Mouse (Mus musculus) heart, embryonic 11.5 days (tissue): ENCODE data around the gene Endov. TPM values are rescaled to one million over a fixed set of nuclear protein-coding genes. Genes with fewer than 3 reads are reported as not detected.

Experiments
- ATAC-seq: fragments of 200-750 bp; cut with Nextera tagmentation; replicated peaks from 2 replicates; pipeline ENCODE4 v1.8.0; 2017; ENCODE audit warnings: moderate library complexity; ENCODE audit not compliant: insufficient number of reproducible peaks, low FRiP score, low TSS enrichment
- H3K27ac ChIP-seq: fragments of 300-500 bp; sonication (generic); 2 replicates; pipeline ENCODE4 v1.5.1; 2014; ENCODE audit warnings: mild to moderate bottlenecking, low read depth, low read length
- H3K27me3 ChIP-seq: fragments of 300-500 bp; sonication (generic); 2 replicates; pipeline ENCODE4 v1.6.1; 2014; ENCODE audit warnings: mild to moderate bottlenecking, low read length, mixed read lengths; ENCODE audit not compliant: control insufficient read depth, insufficient read depth
- H3K36me3 ChIP-seq: fragments of 300-500 bp; sonication (generic); 2 replicates; pipeline ENCODE4 v1.6.1; 2014; ENCODE audit warnings: mild to moderate bottlenecking, low read length, moderate library complexity, mixed read lengths; ENCODE audit not compliant: control insufficient read depth, insufficient read depth
- H3K4me1 ChIP-seq: fragments of 300-500 bp; sonication (generic); 2 replicates; pipeline ENCODE4 v1.6.1; 2014; ENCODE audit warnings: low read length; ENCODE audit not compliant: control insufficient read depth, insufficient read depth
- H3K4me2 ChIP-seq: fragments of 300-500 bp; sonication (generic); 2 replicates; pipeline ENCODE4 v1.6.1; 2014; ENCODE audit warnings: mild to moderate bottlenecking, moderate library complexity
- H3K4me3 ChIP-seq: fragments of 300-500 bp; sonication (generic); 2 replicates; pipeline ENCODE4 v1.5.1; 2014; ENCODE audit warnings: low read depth, low read length
- H3K9ac ChIP-seq: fragments of 300-500 bp; sonication (generic); 2 replicates; pipeline ENCODE4 v1.6.1; 2014; ENCODE audit warnings: mild to moderate bottlenecking, low read depth, low read length, moderate library complexity
- H3K9me3 ChIP-seq: fragments of 300-500 bp; sonication (generic); replicated peaks from 2 replicates; pipeline ENCODE4 v1.6.1; 2016; ENCODE audit warnings: low read length; ENCODE audit not compliant: control insufficient read depth
- WGBS: fragments of 180-500 bp; shearing (Covaris S2); extraction: QIAGEN DNeasy Blood & Tissue Kit; methylation state at CpG from one replicate; pipeline ENCODE4 v1.1.7; 2014; ENCODE audit not compliant: insufficient replicate concordance; 5-methylcytosine and 5-hydroxymethylcytosine counted together
- polyA plus RNA-seq: library from polyadenylated mRNA; unstranded; fragments of >200 nt; fragmentation: Nextera tagmentation; extraction: Ambion mirVana; gene quantifications from 2 replicates; pipeline ENCODE4 v1.2.1, GENCODE M21; 2014

Endov gene
- polyA plus RNA-seq, 1 experiment from 2014 or later, result 8.9 TPM

GRCm38 (mm10) chr11:119521920-119522710 lies 31.0 kb downstream of the Endov start:
- no peak for ATAC-seq
- Histone ChIP-seq H3K4me3 (no peak overlapping the region), H3K4me1 (no peaks in the 10 kb centered on the region), H3K9me3 (no peaks in the 10 kb centered on the region), H3K36me3 (no peaks in the 10 kb centered on the region), H3K27ac (no peak overlapping the region), H3K9ac (no peak overlapping the region), H3K27me3 (no peaks in the 10 kb centered on the region), H3K4me2 (no peak overlapping the region)
- WGBS, result 79% methylated on average over 6 of the region's 6 CpGs

DNA sequence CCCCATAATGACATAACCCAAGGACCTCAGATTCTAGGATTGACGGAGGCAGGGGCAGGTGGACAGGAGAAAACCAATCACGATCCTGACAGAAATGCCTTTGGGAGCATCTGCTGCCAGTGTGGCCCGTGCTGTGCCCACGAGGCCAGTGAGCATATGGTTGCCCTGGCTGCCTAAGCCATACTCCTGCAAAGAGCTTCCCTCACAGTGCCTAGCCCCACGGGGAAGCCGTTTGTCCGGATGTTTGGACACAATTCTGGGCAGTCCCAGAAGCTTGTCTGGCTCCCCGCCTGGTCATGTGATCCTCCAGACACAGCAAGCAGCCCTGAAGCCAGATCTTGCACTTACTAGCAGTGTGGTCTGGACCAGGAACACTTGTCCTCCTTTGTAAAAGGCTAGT lies 31.6 kb downstream of the Endov start:
- Histone ChIP-seq H3K27me3 (no peaks in the 10 kb centered on the region), H3K36me3 (no peaks in the 10 kb centered on the region), H3K27ac (no peak overlapping the region), H3K4me3 (no peak overlapping the region), H3K4me2 (no peak overlapping the region), H3K4me1 (no peaks in the 10 kb centered on the region), H3K9me3 (no peaks in the 10 kb centered on the region), H3K9ac (no peak overlapping the region)
- no peak for ATAC-seq
- 78% methylated on average over 8 of the region's 8 CpGs for WGBS

DNA sequence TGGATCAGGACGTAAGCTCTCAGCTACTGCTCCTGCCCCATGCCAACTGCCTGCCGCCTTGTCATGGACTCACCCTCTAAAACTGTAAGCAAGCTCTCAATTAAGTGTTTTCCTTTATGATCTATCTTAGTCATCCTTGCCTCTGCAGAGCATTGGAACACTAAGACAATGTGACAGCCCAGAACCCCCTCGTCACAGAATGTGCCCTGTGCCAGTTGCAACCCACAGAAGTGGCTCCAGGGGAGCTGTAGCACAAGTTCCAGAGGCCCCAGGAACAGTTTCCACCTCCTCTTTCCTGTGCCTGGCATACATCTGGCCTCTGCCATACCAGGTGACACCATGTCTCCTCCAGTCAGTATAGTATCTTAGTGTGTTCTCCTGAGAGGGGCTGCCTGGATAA lies 32.2 kb downstream of the Endov start:
- Histone ChIP-seq H3K27ac (no peak overlapping the region), H3K9ac (no peak overlapping the region), H3K4me2 (no peak overlapping the region), H3K9me3 (no peaks in the 10 kb centered on the region), H3K27me3 (no peaks in the 10 kb centered on the region), H3K36me3 (no peaks in the 10 kb centered on the region), H3K4me3 (no peak overlapping the region), H3K4me1 (no peaks in the 10 kb centered on the region)
- no peak for ATAC-seq
- 76% methylated on average over 3 of the region's 3 CpGs for WGBS

DNA sequence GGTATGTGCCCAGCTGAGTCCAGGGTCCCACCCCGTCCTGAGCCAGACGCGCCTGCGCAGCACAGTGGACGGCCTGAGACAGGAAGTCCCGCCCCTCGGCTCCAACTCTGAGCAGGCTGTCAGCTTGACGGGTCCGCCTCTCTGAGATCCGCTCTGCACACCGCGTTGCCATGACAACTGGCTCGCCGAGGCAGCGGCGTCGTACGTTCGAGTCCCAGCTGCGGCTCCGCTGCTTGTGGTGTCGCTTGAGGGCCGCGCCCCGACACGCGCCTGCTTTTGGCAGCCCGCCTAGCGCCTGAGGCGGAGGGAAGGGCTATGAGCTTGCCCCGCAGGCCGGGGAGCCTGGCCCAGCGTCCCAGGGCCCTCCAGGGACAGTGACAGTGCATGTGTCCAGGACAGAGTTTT lies 33.4 kb downstream of the Endov start:
- peak; percentile 90 for ATAC-seq
- 2% methylated on average over 33 of the region's 33 CpGs for WGBS
- H3K4me3 ChIP-seq, result peak overlapping the region; percentile 54
- H3K36me3 ChIP-seq, result no peaks in the 10 kb centered on the region
- H3K4me2 ChIP-seq, result peak overlapping the region; percentile 82
- H3K27ac ChIP-seq, result no peak overlapping the region
- H3K4me1 ChIP-seq, result no peaks in the 10 kb centered on the region; the same call in 1 of the 2 replicates
- peak overlapping the region; percentile 73 for H3K9ac ChIP-seq
- no peaks in the 10 kb centered on the region for H3K27me3 ChIP-seq
- H3K9me3 ChIP-seq, result no peaks in the 10 kb centered on the region

DNA sequence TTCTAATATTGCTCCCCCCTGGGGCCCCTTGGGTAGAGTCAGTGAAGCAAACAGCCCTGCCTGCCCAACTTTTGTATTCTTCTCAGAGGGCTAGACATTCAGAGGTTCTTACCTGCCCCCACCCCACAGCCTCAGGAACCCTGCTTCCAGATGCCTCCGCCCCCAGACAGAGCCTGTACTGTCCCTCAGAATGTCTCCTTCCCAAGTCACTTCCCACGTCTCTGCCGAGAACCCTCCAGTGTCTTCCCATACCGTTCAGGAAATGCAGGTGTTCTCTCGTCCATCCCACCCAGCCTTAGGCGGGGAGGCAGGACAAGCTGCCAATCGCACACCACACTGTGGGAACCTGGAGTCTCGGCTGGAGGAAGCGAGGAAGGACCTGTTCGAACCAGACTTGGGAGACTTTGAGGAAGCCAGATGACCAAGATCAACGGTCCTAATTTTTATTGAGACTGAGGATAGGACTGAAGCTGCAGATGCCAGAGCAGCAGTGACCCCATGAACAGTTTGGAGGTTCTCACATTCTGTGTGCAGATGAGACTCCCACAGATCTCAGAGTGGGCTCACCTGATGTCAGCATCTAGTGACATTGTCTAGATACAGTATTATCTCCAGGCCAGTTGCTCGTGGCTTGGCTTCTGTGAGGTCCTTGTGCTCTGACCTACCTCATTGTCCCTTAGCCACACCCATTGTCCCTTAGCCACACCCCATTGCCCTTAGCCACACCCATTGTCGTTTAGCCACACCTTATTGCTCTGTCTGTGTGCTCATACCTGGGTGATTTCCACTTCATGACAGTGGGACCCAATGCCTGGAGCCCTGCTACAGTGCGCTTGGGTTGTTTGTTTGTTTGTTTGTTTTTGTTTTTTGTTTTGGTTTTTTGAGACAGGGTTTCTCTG lies 35.2 kb downstream of the Endov start:
- no peaks in the 10 kb centered on the region; the same call in 1 of the 2 replicates for H3K4me1 ChIP-seq
- 0 out of 2 replicates have a peak, but pooled peaks cover 1% of the 10 kb centered on the region for H3K27me3 ChIP-seq
- no peaks in the 10 kb centered on the region for H3K9me3 ChIP-seq
- WGBS, result 76% methylated on average over 14 of the region's 14 CpGs
- ATAC-seq, result no peak
- no peak overlapping the region for H3K27ac ChIP-seq
- no peaks in the 10 kb centered on the region for H3K36me3 ChIP-seq
- no peak overlapping the region for H3K4me3 ChIP-seq
- H3K4me2 ChIP-seq, result no peak overlapping the region
- H3K9ac ChIP-seq, result no peak overlapping the region

- ATAC-seq, result no peak
- WGBS, result 57% methylated on average over 11 of the region's 11 CpGs
- H3K9me3 ChIP-seq, result no peaks in the 10 kb centered on the region
- H3K4me3 ChIP-seq, result no peak overlapping the region
- H3K36me3 ChIP-seq, result no peaks in the 10 kb centered on the region
- no peak overlapping the region for H3K4me2 ChIP-seq
- H3K27ac ChIP-seq, result no peak overlapping the region
- no peak overlapping the region for H3K9ac ChIP-seq
- no peaks in the 10 kb centered on the region; the same call in 1 of the 2 replicates for H3K4me1 ChIP-seq
- 0 out of 2 replicates have a peak, but pooled peaks cover 5% of the 10 kb centered on the region for H3K27me3 ChIP-seq
Measured at GRCm38 (mm10) chr11:119528930-119529329, 37.8 kb downstream of the Endov start.

GRCm38 (mm10) chr11:119532460-119532859 lies 41.3 kb downstream of the Endov start:
- Histone ChIP-seq H3K9ac (no peak overlapping the region), H3K27ac (no peak overlapping the region), H3K36me3 (no peaks in the 10 kb centered on the region), H3K27me3 (0 out of 2 replicates have a peak, but pooled peaks cover 9% of the 10 kb centered on the region), H3K4me2 (no peak overlapping the region), H3K4me3 (no peak overlapping the region), H3K4me1 (no peaks in the 10 kb centered on the region; the same call in 1 of the 2 replicates), H3K9me3 (no peaks in the 10 kb centered on the region)
- ATAC-seq, result no peak
- WGBS, result 72% methylated on average over 8 of the region's 8 CpGs

GRCm38 (mm10) chr11:119533745-119534144 lies 42.6 kb downstream of the Endov start:
- Histone ChIP-seq H3K27me3 (0 out of 2 replicates have a peak, but pooled peaks cover 9% of the 10 kb centered on the region), H3K36me3 (no peaks in the 10 kb centered on the region), H3K4me3 (no peak overlapping the region), H3K9me3 (no peaks in the 10 kb centered on the region), H3K9ac (no peak overlapping the region), H3K4me1 (no peaks in the 10 kb centered on the region; the same call in 1 of the 2 replicates), H3K27ac (no peak overlapping the region), H3K4me2 (no peak overlapping the region)
- no peak for ATAC-seq
- 69% methylated on average over 7 of the region's 7 CpGs for WGBS
